Mouse (Mus musculus) embryonic stem cell, embryonic (primary cell): Measurements from ENCODE around the gene Rab37.

Experiments used
- CTCF ChIA-PET, 4 experiments: fragments of 300-600 bp in 2 of 4; fragments of 350-600 bp in 2 of 4; sonication (Branson Sonifier 250); formaldehyde crosslinking; loops; one replicate each; lab custom pipeline; 2022; ENCODE audit warnings: inconsistent platforms in 2 of 4; lab: Charles Lee
- POLR2A ChIA-PET, 4 experiments: fragments of 300-600 bp in 2 of 4; fragments of 350-600 bp in 2 of 4; sonication (Branson Sonifier 250); formaldehyde crosslinking; loops; one replicate each; lab custom pipeline; 2022; ENCODE audit warnings: antibody characterized with exemption in 4 of 4, inconsistent platforms in 1 of 4; lab: Charles Lee

Gene Rab37

GRCm38 (mm10) chr11:115091362-115091901 lies at the start of gene Rab37:
TSS of gene Rab37 (plus strand) at chr11:115091431.
- POLR2A ChIA-PET, result interaction anchor here (0.7 to 8.5 kb wide), 23 partner anchors 7 to 911 kb away, joined by 3 to 92 read pairs (median 4); partner anchors contain the start of gene Slc9a3r1 (in 1 of the 4)
- CTCF ChIA-PET, result interaction anchor here (0.6 to 6.2 kb wide), 29 partner anchors 8 to 1474 kb away, joined by 3 to 77 read pairs (median 4); partner anchors contain the start of genes Rpl38 (in 1 of the 4) and Slc9a3r1 (in 1 of the 4)

DNA sequence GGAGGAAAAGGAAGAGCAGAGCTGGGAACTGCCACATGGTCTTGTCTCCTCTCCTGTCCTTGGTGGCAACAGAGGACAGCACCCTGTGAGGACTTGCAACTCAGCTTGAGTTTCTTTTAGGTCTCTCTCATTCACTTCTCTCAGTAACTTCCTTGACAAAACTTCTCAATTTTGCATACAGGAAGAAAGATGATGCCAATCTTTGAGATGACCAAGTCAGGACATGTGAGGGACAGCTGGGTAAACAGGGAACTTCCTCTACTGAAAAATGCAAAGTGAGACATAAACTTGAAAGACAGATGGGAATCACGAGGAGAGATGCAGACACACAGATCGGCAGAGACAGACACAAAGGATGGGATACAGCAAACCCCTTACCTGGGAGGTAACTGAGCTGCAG lies 43.0 kb upstream of the Rab37 start, which contains the start of gene Cd300ld3:
TSS of gene Cd300ld3 (minus strand) at position 151 of the 400 bp plus-strand sequence.
- ChIA-PET CTCF (interaction anchor here in 1 of 4 experiments (0.9 kb wide), 1 partner anchor 112 kb away, joined by 3 read pairs; no protein-coding TSS in a partner anchor), POLR2A (no interaction called here)

DNA sequence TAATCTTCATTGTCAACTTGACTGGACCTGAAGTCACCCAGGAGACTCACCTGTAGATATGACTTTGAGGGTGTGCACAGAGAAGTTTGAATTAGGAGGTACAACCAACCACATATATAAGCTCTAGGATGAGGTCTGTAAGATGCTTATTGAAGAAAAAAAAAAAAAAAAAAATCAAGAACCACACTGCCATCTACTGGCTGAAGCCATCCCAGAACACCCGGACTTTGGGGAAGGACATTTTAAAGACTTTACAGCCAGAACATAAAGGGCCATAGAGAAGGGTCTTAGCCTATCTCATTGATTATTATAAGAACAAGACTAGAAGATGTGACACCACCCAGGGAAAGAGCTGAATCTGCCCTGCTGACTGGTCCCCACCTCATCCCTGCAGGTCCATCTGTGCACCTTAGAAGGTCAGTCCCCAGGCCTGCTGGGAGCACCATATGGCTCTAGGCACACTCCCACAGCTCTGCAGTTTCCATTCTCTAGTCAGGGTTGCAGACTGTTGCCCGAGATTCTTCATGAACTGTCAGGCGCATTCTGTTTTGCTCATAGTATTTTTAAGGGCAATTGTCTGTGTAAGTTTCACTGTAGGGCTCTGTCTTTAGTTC lies 41.8 kb upstream of the Rab37 start:
- ChIA-PET CTCF (interaction anchor here (0.6 to 1.0 kb wide), 24 partner anchors 11 to 1076 kb away, joined by 3 to 7 read pairs (median 4); partner anchors contain the start of gene Cd300e (in 1 of the 4)), POLR2A (interaction anchor here in 3 of 4 experiments (0.6 to 0.9 kb wide), 4 partner anchors 9 to 272 kb away, joined by 3 to 4 read pairs (median 4); no protein-coding TSS in a partner anchor)

- ChIA-PET CTCF (interaction anchor here in 3 of 4 experiments (0.6 to 1.7 kb wide), 15 partner anchors 13 to 748 kb away, joined by 3 to 6 read pairs (median 3); partner anchors contain the start of gene Rab37 (in 1 of the 3)), POLR2A (interaction anchor here in 2 of 4 experiments (0.6 to 2.7 kb wide), 7 partner anchors 9 to 425 kb away, joined by 3 to 12 read pairs (median 4); partner anchors contain the start of gene Cd300e (in 1 of the 2))
These were observed 39.0 kb upstream of the Rab37 start for GRCm38 (mm10) chr11:115052206-115052605.

DNA sequence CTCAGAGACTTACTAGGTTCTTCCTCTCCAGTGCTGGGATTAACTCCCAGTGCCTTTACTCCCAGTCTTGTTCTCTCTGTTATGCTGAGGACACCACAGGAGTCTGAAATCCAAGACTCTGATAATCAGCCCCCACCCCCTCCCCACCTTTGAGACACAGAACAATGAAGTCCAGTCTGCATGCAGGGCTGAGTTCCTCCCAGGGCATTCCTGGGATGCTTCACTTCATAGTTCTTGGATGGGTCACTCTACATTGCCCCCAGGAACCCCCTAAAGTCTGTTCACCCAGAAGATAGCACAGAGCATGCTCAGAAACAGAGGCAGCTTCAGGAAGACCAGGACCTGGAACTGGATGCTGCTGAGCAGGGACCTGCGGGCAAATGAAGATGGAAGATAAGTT lies 38.2 kb upstream of the Rab37 start:
- ChIA-PET POLR2A (interaction anchor here in 3 of 4 experiments (0.6 to 2.7 kb wide), 4 partner anchors 9 to 308 kb away, joined by 4 to 12 read pairs (median 8); partner anchors contain the start of genes Cd300e (in 1 of the 3) and Cd300ld (in 1 of the 3)), CTCF (interaction anchor here in 1 of 4 experiments (1.7 kb wide), 1 partner anchor 18 kb away, joined by 4 read pairs; no protein-coding TSS in a partner anchor)

GRCm38 (mm10) chr11:115054537-115054936 lies 36.7 kb upstream of the Rab37 start:
- ChIA-PET CTCF (no interaction called here), POLR2A (no interaction called here)

GRCm38 (mm10) chr11:115058701-115059100 lies 32.5 kb upstream of the Rab37 start:
- ChIA-PET CTCF (interaction anchor here in 1 of 4 experiments (0.6 kb wide), 1 partner anchor 100 kb away, joined by 3 read pairs; no protein-coding TSS in a partner anchor), POLR2A (interaction anchor here in 1 of 4 experiments (0.7 to 1.6 kb wide), 2 partner anchors 93 to 591 kb away, joined by 3 to 5 read pairs; no protein-coding TSS in a partner anchor)

GRCm38 (mm10) chr11:115059797-115060196 lies 31.4 kb upstream of the Rab37 start:
- CTCF ChIA-PET, result interaction anchor here in 1 of 4 experiments (1.0 kb wide), 1 partner anchor 11 kb away, joined by 5 read pairs; no protein-coding TSS in a partner anchor
- POLR2A ChIA-PET, result interaction anchor here in 1 of 4 experiments (1.6 kb wide), 1 partner anchor 92 kb away, joined by 3 read pairs; no protein-coding TSS in a partner anchor

- ChIA-PET POLR2A (interaction anchor here in 1 of 4 experiments (2.5 kb wide), 1 partner anchor 10 kb away, joined by 12 read pairs; no protein-coding TSS in a partner anchor), CTCF (interaction anchor here in 3 of 4 experiments (0.6 kb wide), 4 partner anchors 12 to 1352 kb away, joined by 3 to 5 read pairs (median 3); partner anchors contain the start of gene Cpsf4l (in 1 of the 3))
These were observed 29.2 kb upstream of the Rab37 start, which contains the start of gene Cd300e for GRCm38 (mm10) chr11:115062077-115062476. TSS of gene Cd300e (minus strand) at chr11:115062177.

DNA sequence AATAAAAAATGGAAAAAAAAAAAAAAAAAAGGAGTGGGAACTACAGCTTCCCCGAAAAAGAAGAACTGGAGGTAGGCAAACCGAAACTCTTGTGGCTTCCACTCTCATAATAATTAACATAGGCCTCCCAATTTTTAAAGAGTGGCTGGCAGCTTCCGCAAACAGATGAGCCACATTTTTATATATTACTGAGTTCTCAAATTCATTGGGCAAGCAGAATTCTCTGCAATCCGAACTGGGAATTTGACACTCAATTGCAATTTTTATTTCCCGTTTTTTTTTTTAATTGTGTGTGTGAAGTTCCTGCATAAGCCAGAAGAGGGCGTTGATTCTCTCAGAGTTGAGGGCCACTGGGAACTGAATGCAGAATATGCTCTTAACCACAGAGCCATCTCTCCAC lies 24.5 kb upstream of the Rab37 start:
- CTCF ChIA-PET, result interaction anchor here in 1 of 4 experiments (0.6 to 1.9 kb wide), 5 partner anchors 14 to 87 kb away, joined by 3 to 10 read pairs (median 4); no protein-coding TSS in a partner anchor
- POLR2A ChIA-PET, result interaction anchor here in 1 of 4 experiments (1.0 kb wide), 1 partner anchor 615 kb away, joined by 3 read pairs; no protein-coding TSS in a partner anchor

- POLR2A ChIA-PET, result interaction anchor here in 3 of 4 experiments (0.6 to 1.6 kb wide), 10 partner anchors 19 to 398 kb away, joined by 3 to 8 read pairs (median 4); partner anchors contain the start of gene Slc9a3r1 (in 1 of the 3)
- CTCF ChIA-PET, result interaction anchor here (0.6 to 1.9 kb wide), 12 partner anchors 10 to 326 kb away, joined by 3 to 20 read pairs (median 4); partner anchors contain the start of genes Fdxr (in 1 of the 4) and Rab37 (in 1 of the 4)
These were observed 20.1 kb upstream of the Rab37 start for GRCm38 (mm10) chr11:115071015-115071551.

- CTCF ChIA-PET, result interaction anchor here (0.6 to 1.9 kb wide), 13 partner anchors 9 to 1605 kb away, joined by 3 to 20 read pairs (median 4); partner anchors contain the start of genes Fdxr (in 1 of the 4) and Rab37 (in 1 of the 4)
- POLR2A ChIA-PET, result interaction anchor here in 3 of 4 experiments (0.6 to 1.6 kb wide), 9 partner anchors 19 to 399 kb away, joined by 3 to 8 read pairs (median 4); partner anchors contain the start of gene Slc9a3r1 (in 1 of the 3)
These were observed 19.5 kb upstream of the Rab37 start for GRCm38 (mm10) chr11:115071631-115072294.

GRCm38 (mm10) chr11:115073002-115073401 lies 18.2 kb upstream of the Rab37 start:
- ChIA-PET POLR2A (interaction anchor here in 1 of 4 experiments (1.2 kb wide), 1 partner anchor 8 kb away, joined by 3 read pairs; no protein-coding TSS in a partner anchor), CTCF (no interaction called here)

GRCm38 (mm10) chr11:115075407-115075806 lies 15.8 kb upstream of the Rab37 start:
- CTCF ChIA-PET, result no interaction called here
- POLR2A ChIA-PET, result interaction anchor here in 1 of 4 experiments (0.6 kb wide), 1 partner anchor 565 kb away, joined by 3 read pairs; no protein-coding TSS in a partner anchor

DNA sequence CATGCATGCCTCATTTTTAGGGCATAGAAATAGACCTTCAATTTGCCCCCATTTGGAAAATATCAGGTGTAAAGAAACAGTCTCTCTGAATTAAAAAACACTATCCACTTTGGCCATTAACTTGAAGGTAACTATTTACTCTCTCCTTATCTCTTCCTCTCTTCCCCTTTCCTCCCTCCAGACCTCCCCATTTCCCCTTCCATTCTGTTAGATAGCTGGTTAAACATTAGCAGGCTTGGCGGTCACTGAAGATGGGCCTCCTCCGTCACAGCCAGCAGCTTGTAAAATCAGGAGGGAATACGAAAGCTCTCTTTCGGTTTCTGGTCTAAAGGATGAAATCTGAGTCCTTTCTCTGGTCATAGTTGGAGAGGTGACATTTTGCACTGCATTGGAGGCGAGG lies 15.4 kb upstream of the Rab37 start:
- POLR2A ChIA-PET, result interaction anchor here in 1 of 4 experiments (0.6 kb wide), 1 partner anchor 564 kb away, joined by 3 read pairs; no protein-coding TSS in a partner anchor
- CTCF ChIA-PET, result no interaction called here

DNA sequence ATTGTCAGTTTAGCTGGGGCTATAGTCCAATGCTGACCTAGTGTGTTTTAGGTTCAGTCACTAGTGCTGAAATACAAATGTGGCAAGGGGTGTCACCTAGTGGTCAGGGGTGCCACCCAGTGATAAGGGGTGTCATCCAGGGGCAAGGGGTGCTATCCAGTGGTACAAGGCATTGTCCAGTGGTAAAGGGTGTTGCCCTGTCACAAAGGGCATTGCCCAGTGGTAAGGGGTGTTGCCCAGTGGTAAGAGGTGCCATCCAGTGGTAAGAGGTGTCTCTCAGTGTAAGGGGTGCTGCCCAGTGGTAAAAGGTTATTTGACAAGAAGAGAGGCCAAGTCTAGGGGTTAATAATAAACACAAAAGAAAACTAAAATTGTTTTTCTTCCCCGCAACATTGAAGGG lies 13.8 kb upstream of the Rab37 start:
- POLR2A ChIA-PET, result no interaction called here

DNA sequence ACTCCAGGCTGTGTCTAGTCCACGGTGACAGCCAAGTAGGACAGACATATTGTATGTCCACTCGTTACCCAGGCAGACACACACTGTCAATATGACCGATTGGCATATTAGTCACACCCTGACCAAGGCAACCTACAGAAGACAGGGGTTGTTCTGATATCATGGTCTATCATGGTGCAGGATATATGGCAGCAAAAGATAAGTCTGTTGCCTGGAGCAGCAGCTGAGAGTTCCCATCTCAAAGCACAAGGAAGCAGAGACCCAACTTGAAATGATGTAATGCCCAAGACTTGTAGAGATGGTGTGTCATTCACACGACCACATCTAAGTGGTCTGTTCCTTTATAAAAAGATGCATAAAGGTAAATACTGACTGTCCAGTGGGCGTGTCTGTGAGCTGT lies 12.6 kb upstream of the Rab37 start:
- ChIA-PET POLR2A (no interaction called here), CTCF (no interaction called here)

More for the DNA sequence above, 13.8 kb upstream of the Rab37 start:
- CTCF ChIA-PET, result no interaction called here
